Comparison of ENCODE assay signal across 7 mouse cellular contexts in the genomic region with DNA sequence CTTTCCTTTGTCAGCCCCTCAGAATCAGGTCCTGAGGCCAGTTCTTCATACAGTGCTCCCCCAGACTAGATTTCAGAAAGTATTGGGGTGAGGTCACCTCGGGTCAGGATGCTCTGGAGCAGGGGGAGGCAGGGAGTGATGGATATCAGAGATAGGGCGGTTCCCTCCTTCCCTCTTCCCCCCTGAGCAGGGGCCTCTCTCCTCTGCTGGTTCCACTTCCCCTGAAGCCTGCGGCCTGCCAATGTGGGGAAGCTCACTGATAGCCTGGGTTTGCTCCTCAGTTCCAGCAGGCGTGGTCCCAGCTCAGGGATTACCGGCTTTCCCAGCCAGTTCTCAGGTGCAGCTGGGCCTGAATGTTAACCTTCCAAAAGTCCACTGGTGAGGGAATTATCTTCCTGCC. TPM values are rescaled to one million over a fixed set of nuclear protein-coding genes. Genes with fewer than 3 reads are reported as not detected.
DNase-seq lines count a peak whose midpoint lies in the region; ATAC-seq and TF ChIP-seq lines count a peak whose summit lies in the region.

No protein-coding gene starts in this region.

- WGBS in lung, embryonic 15.5 days = 7% methylated on average over 5 of the region's 5 CpGs
- WGBS in heart, embryonic 14.5 days = 5% methylated on average over 5 of the region's 5 CpGs
- 14% methylated on average over 5 of the region's 5 CpGs for WGBS in liver, postnatal 0 days (ENCODE audit: insufficient replicate concordance)

- H3K4me2 ChIP-seq in lung, embryonic 15.5 days = peak overlapping the region; percentile 89
- peak overlapping the region; percentile 90 for H3K4me2 ChIP-seq in heart, embryonic 14.5 days (ENCODE audit: low read length)
- H3K4me2 ChIP-seq in liver, postnatal 0 days (ENCODE audit: low read depth, low read length) = peak overlapping the region; percentile 99

- no peaks in the 10 kb centered on the region for H3K27me3 ChIP-seq in lung, embryonic 15.5 days
- no peaks in the 10 kb centered on the region for H3K27me3 ChIP-seq in heart, embryonic 14.5 days (ENCODE audit: control insufficient read depth, insufficient read depth, low read length)
- H3K27me3 ChIP-seq in liver, postnatal 0 days (ENCODE audit: insufficient read depth, low read length) = no peaks in the 10 kb centered on the region

- H3K4me1 ChIP-seq in lung, embryonic 15.5 days = peaks cover 47% of the 10 kb centered on the region
- peaks cover 3% of the 10 kb centered on the region; the same call in 1 of the 2 replicates for H3K4me1 ChIP-seq in cortical plate, adult 2 months (ENCODE audit: control insufficient read depth, insufficient read depth, low read length)
- H3K4me1 ChIP-seq in heart, embryonic 14.5 days (ENCODE audit: control insufficient read depth in 2 of 2, insufficient read depth in 2 of 2, low read length in 2 of 2) = peaks cover 31 to 41% of the 10 kb centered on the region in 2 experiments
- H3K4me1 ChIP-seq in liver, postnatal 0 days (ENCODE audit: insufficient read depth) = peaks cover 41% of the 10 kb centered on the region

- no peak for ATAC-seq in lung, embryonic 15.5 days (ENCODE audit: borderline replicate concordance, extremely low read depth, low FRiP score, low TSS enrichment)
- no peak for ATAC-seq in heart, embryonic 14.5 days (ENCODE audit: insufficient number of reproducible peaks, insufficient read depth, low FRiP score, low read depth)
- ATAC-seq in liver, postnatal 0 days = no peak

- TF ChIP-seq EP300 in liver, postnatal 0 days (IDR thresholded peaks at IDR 0.05; ENCODE audit: low read depth) = no peak

- no peak for TF ChIP-seq POLR2A in cortical plate, adult 2 months (IDR thresholded peaks at IDR 0.05; ENCODE audit: extremely low read depth, insufficient read depth, low read length)

- H3K27ac ChIP-seq in lung, embryonic 15.5 days = peak overlapping the region; percentile 100
- H3K27ac ChIP-seq in cortical plate, adult 2 months (ENCODE audit: insufficient read depth, low read length) = no peak overlapping the region
- peak overlapping the region; percentile 78 to 99 for H3K27ac ChIP-seq in heart, embryonic 14.5 days (replicated peaks in 1 of 2; ENCODE audit: control insufficient read depth in 1 of 2, insufficient read depth in 1 of 2, low read depth in 2 of 2, low read length in 2 of 2)
- H3K27ac ChIP-seq in liver, postnatal 0 days (ENCODE audit: low read depth) = peak overlapping the region; percentile 93

- H3K9me3 ChIP-seq in lung, embryonic 15.5 days = no peaks in the 10 kb centered on the region
- no peaks in the 10 kb centered on the region for H3K9me3 ChIP-seq in heart, embryonic 14.5 days (ENCODE audit: control insufficient read depth, low read length)
- H3K9me3 ChIP-seq in liver, postnatal 0 days (ENCODE audit: low read length) = no peaks in the 10 kb centered on the region

- peak overlapping the region; percentile 85 for H3K9ac ChIP-seq in lung, embryonic 15.5 days
- peak overlapping the region; percentile 89 for H3K9ac ChIP-seq in heart, embryonic 14.5 days (ENCODE audit: low read length)
- peak overlapping the region; percentile 88 for H3K9ac ChIP-seq in liver, postnatal 0 days (replicated peaks)

- H3K36me3 ChIP-seq in lung, embryonic 15.5 days = peaks cover 40% of the 10 kb centered on the region
- H3K36me3 ChIP-seq in heart, embryonic 14.5 days (ENCODE audit: control insufficient read depth, insufficient read depth, low read length) = peaks cover 41% of the 10 kb centered on the region
- H3K36me3 ChIP-seq in liver, postnatal 0 days (replicated peaks; ENCODE audit: insufficient read depth, low read length) = peaks cover 39% of the 10 kb centered on the region

- no peak for TF ChIP-seq CTCF in cortical plate, adult 2 months (IDR thresholded peaks at IDR 0.05; ENCODE audit: extremely low read depth, insufficient read depth, low read length)
- TF ChIP-seq CTCF in liver, postnatal 0 days (IDR thresholded peaks at IDR 0.05; ENCODE audit: low read depth) = no peak

- no peak for DNase-seq in lung, postnatal 14 days
- DNase-seq in liver, postnatal 0 days = peak; percentile 37
- DNase-seq in right cerebral cortex, postnatal 4 days = no peak
- no peak for DNase-seq in left cerebral cortex, postnatal 36 days (ENCODE audit: low spot score in 2 of 2)

- H3K4me3 ChIP-seq in lung, embryonic 15.5 days = peak overlapping the region; percentile 84
- peak overlapping the region; percentile 49; the same call in 1 of the 2 replicates for H3K4me3 ChIP-seq in cortical plate, adult 2 months (ENCODE audit: insufficient read depth, low read length)
- H3K4me3 ChIP-seq in heart, embryonic 14.5 days (ENCODE audit: control insufficient read depth in 1 of 2, insufficient read depth in 1 of 2, low read depth in 1 of 2, low read length in 2 of 2) = peak overlapping the region; percentile 83 to 84
- H3K4me3 ChIP-seq in liver, postnatal 0 days (ENCODE audit: low read depth, low read length) = peak overlapping the region; percentile 78

- intact Hi-C loops in left cerebral cortex, postnatal 36 days (cut with DNase I) = loop anchor here (2.0 kb wide), 1 partner anchor 13 kb away; a partner anchor contains a TSS

RNA-seq across cellular contexts. Expression of a gene that starts 14.1 kb away (rescaled TPM):
- 174 and 183 TPM in 2 replicates for polyA plus RNA-seq in lung, embryonic 15.5 days (2015; fragmentation: Nextera tagmentation; extraction: Ambion mirVana)
- 20.5 and 24.5 TPM in 2 replicates for polyA plus RNA-seq in cortical plate, adult 2 months (2012; rRNA removed)
- 130 and 142 TPM in 2 replicates for polyA plus RNA-seq in heart, embryonic 14.5 days (2014; fragmentation: Nextera tagmentation; extraction: Ambion mirVana)
- polyA plus RNA-seq in liver, postnatal 0 days (2015; fragmentation: Nextera tagmentation; extraction: Ambion mirVana) = 23.4 and 25.4 TPM in 2 replicates
- total RNA-seq in left cerebral cortex, postnatal 36 days (2021) = 10 to 100 TPM; 24.0 to 25.5 TPM

RNA-seq across cellular contexts. Expression of a gene that starts 16.1 kb away (rescaled TPM):
- 29.5 and 30.3 TPM in 2 replicates for polyA plus RNA-seq in lung, embryonic 15.5 days (2015; fragmentation: Nextera tagmentation; extraction: Ambion mirVana)
- polyA plus RNA-seq in cortical plate, adult 2 months (2012; rRNA removed) = 89.6 and 94.1 TPM in 2 replicates
- 25.4 and 28.4 TPM in 2 replicates for polyA plus RNA-seq in heart, embryonic 14.5 days (2014; fragmentation: Nextera tagmentation; extraction: Ambion mirVana)
- polyA plus RNA-seq in liver, postnatal 0 days (2015; fragmentation: Nextera tagmentation; extraction: Ambion mirVana) = 8.9 and 9.7 TPM in 2 replicates
- total RNA-seq in left cerebral cortex, postnatal 36 days (2021) = 100 to 1,000 TPM; 206 to 234 TPM

RNA-seq across cellular contexts. Expression of a gene that starts 17.6 kb away (rescaled TPM):
- polyA plus RNA-seq in lung, embryonic 15.5 days (2015; fragmentation: Nextera tagmentation; extraction: Ambion mirVana) = 0.27 and 0.38 TPM in 2 replicates
- polyA plus RNA-seq in cortical plate, adult 2 months (2012; rRNA removed) = 0.08 and 0.13 TPM in 2 replicates
- 0.16 TPM in 1 of 2 replicates, not detected in the other for polyA plus RNA-seq in heart, embryonic 14.5 days (2014; fragmentation: Nextera tagmentation; extraction: Ambion mirVana)
- polyA plus RNA-seq in liver, postnatal 0 days (2015; fragmentation: Nextera tagmentation; extraction: Ambion mirVana) = not detected in 2 replicates
- not detected for total RNA-seq in left cerebral cortex, postnatal 36 days (2021)

RNA-seq across cellular contexts. Expression of a gene that starts 22.3 kb away (rescaled TPM):
- polyA plus RNA-seq in lung, embryonic 15.5 days (2015; fragmentation: Nextera tagmentation; extraction: Ambion mirVana) = 0.22 and 0.25 TPM in 2 replicates
- 116 and 129 TPM in 2 replicates for polyA plus RNA-seq in cortical plate, adult 2 months (2012; rRNA removed)
- 0.30 TPM in 1 of 2 replicates, not detected in the other for polyA plus RNA-seq in heart, embryonic 14.5 days (2014; fragmentation: Nextera tagmentation; extraction: Ambion mirVana)
- not detected in 2 replicates for polyA plus RNA-seq in liver, postnatal 0 days (2015; fragmentation: Nextera tagmentation; extraction: Ambion mirVana)
- 10 to 100 TPM; 44.4 to 57.4 TPM for total RNA-seq in left cerebral cortex, postnatal 36 days (2021)

RNA-seq across cellular contexts. Expression of a gene that starts 33.1 kb away (rescaled TPM):
- 18.8 and 20.3 TPM in 2 replicates for polyA plus RNA-seq in lung, embryonic 15.5 days (2015; fragmentation: Nextera tagmentation; extraction: Ambion mirVana)
- polyA plus RNA-seq in cortical plate, adult 2 months (2012; rRNA removed) = 47.2 and 48.6 TPM in 2 replicates
- polyA plus RNA-seq in heart, embryonic 14.5 days (2014; fragmentation: Nextera tagmentation; extraction: Ambion mirVana) = 14.4 and 17.4 TPM in 2 replicates
- 4.6 and 5.2 TPM in 2 replicates for polyA plus RNA-seq in liver, postnatal 0 days (2015; fragmentation: Nextera tagmentation; extraction: Ambion mirVana)
- total RNA-seq in left cerebral cortex, postnatal 36 days (2021) = 10 to 100 TPM; 55.8 to 76.2 TPM
